Mouse (Mus musculus) frontal cortex, postnatal 10 days (tissue): Measurements from ENCODE around the gene Ephb3.
A peak's percentile ranks its signal among the peaks of the same experiment; 100 is the strongest.

Experiments
- DNase-seq, 2 experiments: peaks; one replicate each; pipeline ENCODE4 v3.0.0; 2022; ENCODE audit warnings: low spot score in 2 of 2, mixed read lengths in 1 of 2

Gene Ephb3

GRCm38 (mm10) chr16:21205093-21205886, 735 bp downstream of the Ephb3 start:
- DNase-seq = no peak

GRCm38 (mm10) chr16:21208001-21208565, 3.5 kb downstream of the Ephb3 start:
- no peak for DNase-seq

GRCm38 (mm10) chr16:21209290-21209689, 4.7 kb downstream of the Ephb3 start:
- no peak for DNase-seq

- DNase-seq = no peak
Measured at GRCm38 (mm10) chr16:21210204-21210603, 5.6 kb downstream of the Ephb3 start.

- DNase-seq = peak; percentile 86 to 87
Measured at GRCm38 (mm10) chr16:21210667-21211338, 6.2 kb downstream of the Ephb3 start.

GRCm38 (mm10) chr16:21211501-21211900, 6.9 kb downstream of the Ephb3 start:
- DNase-seq = no peak

GRCm38 (mm10) chr16:21212369-21212768, 7.8 kb downstream of the Ephb3 start:
- DNase-seq = no peak

- no peak for DNase-seq
Measured at GRCm38 (mm10) chr16:21213939-21214338, 9.4 kb downstream of the Ephb3 start.

- DNase-seq = no peak
Measured at GRCm38 (mm10) chr16:21214803-21215202, 10.2 kb downstream of the Ephb3 start.

GRCm38 (mm10) chr16:21216047-21216446, 11.5 kb downstream of the Ephb3 start:
- DNase-seq = no peak

- DNase-seq = no peak
Measured at GRCm38 (mm10) chr16:21217233-21217632, 12.7 kb downstream of the Ephb3 start.

GRCm38 (mm10) chr16:21219656-21220055, 15.1 kb downstream of the Ephb3 start:
- no peak for DNase-seq

- no peak for DNase-seq
Measured at GRCm38 (mm10) chr16:21223038-21223437, 18.5 kb downstream of the Ephb3 start.

GRCm38 (mm10) chr16:21224648-21225240, 20.2 kb downstream of the Ephb3 start:
- DNase-seq = no peak

GRCm38 (mm10) chr16:21226629-21227028, 22.1 kb downstream of the Ephb3 start:
- no peak for DNase-seq

GRCm38 (mm10) chr16:21235135-21235534, 30.6 kb downstream of the Ephb3 start:
- no peak for DNase-seq

GRCm38 (mm10) chr16:21238722-21239121, 34.2 kb downstream of the Ephb3 start:
- DNase-seq = peak; percentile 52

GRCm38 (mm10) chr16:21240547-21240946, 36.0 kb downstream of the Ephb3 start:
- DNase-seq = no peak

- DNase-seq = no peak
Measured at GRCm38 (mm10) chr16:21241030-21241429, 36.5 kb downstream of the Ephb3 start.

GRCm38 (mm10) chr16:21242946-21243345, 38.4 kb downstream of the Ephb3 start:
- no peak for DNase-seq

- DNase-seq = no peak
Measured at GRCm38 (mm10) chr16:21244803-21245202, 40.2 kb downstream of the Ephb3 start.

GRCm38 (mm10) chr16:21245387-21245786, 40.8 kb downstream of the Ephb3 start:
- no peak for DNase-seq
